Mouse (Mus musculus) stomach, postnatal 0 days (tissue): ENCODE results near the gene Pgm2l1. TPM values are rescaled to one million over a fixed set of nuclear protein-coding genes. Genes with fewer than 3 reads are reported as not detected.

Experiments used
- ATAC-seq: fragments of 200-750 bp; cut with Nextera tagmentation; 2 replicates; pipeline ENCODE4 v1.8.0; 2017; ENCODE audit not compliant: low FRiP score, low TSS enrichment
- DNase-seq: peaks from one replicate; pipeline ENCODE4 v3.0.0-alpha.2; 2016; ENCODE audit warnings: low spot score
- H3K27ac ChIP-seq: fragments of 300-500 bp; sonication (generic); replicated peaks from 2 replicates; pipeline ENCODE4 v1.5.1; 2014; ENCODE audit warnings: mild to moderate bottlenecking, control low read depth
- H3K27me3 ChIP-seq: fragments of 300-500 bp; sonication (generic); 2 replicates; pipeline ENCODE4 v1.6.1; 2014; ENCODE audit warnings: low read length; ENCODE audit not compliant: control insufficient read depth, insufficient read depth
- H3K36me3 ChIP-seq: fragments of 300-500 bp; sonication (generic); 2 replicates; pipeline ENCODE4 v1.6.1; 2014; ENCODE audit warnings: low read length, mixed read lengths; ENCODE audit not compliant: control insufficient read depth, insufficient read depth
- H3K4me1 ChIP-seq: fragments of 300-500 bp; sonication (generic); replicated peaks from 2 replicates; pipeline ENCODE4 v1.6.1; 2014; ENCODE audit warnings: antibody characterized with exemption; ENCODE audit not compliant: control insufficient read depth, insufficient read depth
- H3K4me2 ChIP-seq: fragments of 300-500 bp; sonication (generic); replicated peaks from 2 replicates; pipeline ENCODE4 v1.6.1; 2014; ENCODE audit warnings: low read depth, mild to moderate bottlenecking, control low read depth, moderate library complexity
- H3K4me3 ChIP-seq: fragments of 300-500 bp; sonication (generic); 2 replicates; pipeline ENCODE4 v1.5.1; 2014; ENCODE audit warnings: low read depth, low read length, control low read depth
- H3K9ac ChIP-seq: fragments of 300-500 bp; sonication (generic); 2 replicates; pipeline ENCODE4 v1.6.1; 2014; ENCODE audit warnings: mild to moderate bottlenecking, low read length, control low read depth, mixed read lengths
- H3K9me3 ChIP-seq: fragments of 300-500 bp; sonication (generic); 2 replicates; pipeline ENCODE4 v1.6.1; 2016; ENCODE audit warnings: low read length; ENCODE audit not compliant: control insufficient read depth
- CTCF ChIP-seq: IDR thresholded peaks from 2 replicates; pipeline ENCODE4 v1.5.1; 2016; ENCODE audit warnings: antibody characterized with exemption, low read depth, mild to moderate bottlenecking, moderate library complexity
- EP300 ChIP-seq: optimal IDR thresholded peaks from 2 replicates; pipeline ENCODE3; 2016; ENCODE audit warnings: antibody characterized with exemption
- WGBS: fragments of 180-500 bp; shearing (Covaris S2); extraction: QIAGEN DNeasy Blood & Tissue Kit; methylation state at CpG from one replicate; pipeline ENCODE4 v1.1.7; 2014; 5-methylcytosine and 5-hydroxymethylcytosine counted together
- polyA plus RNA-seq: library from polyadenylated mRNA; unstranded; fragments of >200 nt; fragmentation: Nextera tagmentation; extraction: Ambion mirVana; gene quantifications from 2 replicates; pipeline ENCODE4 v1.2.1, GENCODE M21; 2015

The Pgm2l1 gene
- polyA plus RNA-seq, 1 experiment from 2014 or later = 0.90 TPM

DNA sequence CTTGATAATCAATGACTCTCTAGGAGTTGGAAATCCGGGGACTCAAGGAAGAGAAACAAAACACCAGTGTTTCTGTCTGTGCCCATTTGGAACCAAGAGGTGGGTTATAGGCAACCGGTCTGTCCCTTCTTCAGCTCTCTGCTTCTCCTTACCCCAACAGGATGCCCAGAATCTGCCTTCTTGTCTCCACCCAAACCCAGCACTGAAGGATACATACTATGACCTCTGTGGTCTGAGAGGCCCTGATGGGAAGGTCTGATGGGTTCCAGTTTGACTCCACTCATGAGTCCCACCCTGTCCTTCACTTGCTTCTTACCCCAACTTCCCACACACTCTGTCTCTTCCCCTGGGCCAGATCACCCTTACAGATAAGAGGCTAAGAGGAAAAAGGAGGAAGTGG is 46.0 kb upstream of the Pgm2l1 start:
- DNase-seq (no peak), ATAC-seq (no peak)
- TF ChIP-seq EP300 = no peak
- TF ChIP-seq CTCF = no peak
- no peaks in the 10 kb centered on the region for H3K27me3 ChIP-seq
- no peaks in the 10 kb centered on the region for H3K36me3 ChIP-seq
- H3K27ac ChIP-seq = no peak overlapping the region
- H3K4me2 ChIP-seq = no peak overlapping the region
- H3K4me3 ChIP-seq = no peak overlapping the region
- 81% methylated on average over 2 of the region's 2 CpGs for WGBS
- H3K9me3 ChIP-seq = no peaks in the 10 kb centered on the region
- no peak overlapping the region for H3K9ac ChIP-seq
- peaks cover 2% of the 10 kb centered on the region; the same call in 1 of the 2 replicates for H3K4me1 ChIP-seq

DNA sequence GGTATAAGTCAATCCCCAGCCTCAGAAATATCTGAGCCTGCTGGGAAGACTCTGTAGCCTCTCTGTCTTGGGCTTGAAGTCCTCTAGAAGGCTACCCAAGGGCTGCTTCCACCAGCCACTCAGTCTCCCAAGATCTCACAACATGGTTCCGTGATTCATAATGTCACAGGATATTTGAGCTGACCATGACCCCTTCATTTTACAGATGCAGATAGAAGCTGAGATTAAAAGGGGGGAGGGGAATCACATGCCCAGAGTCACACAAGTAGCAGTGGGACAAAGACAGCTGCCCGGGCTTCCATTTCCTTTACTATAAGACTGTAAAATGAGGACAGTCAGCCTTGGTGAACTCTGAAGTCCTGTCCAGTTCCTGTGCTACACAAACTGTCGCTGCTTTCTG is 45.6 kb upstream of the Pgm2l1 start:
- WGBS = 73% methylated on average over 3 of the region's 3 CpGs
- Histone ChIP-seq H3K4me2 (no peak overlapping the region), H3K27me3 (no peaks in the 10 kb centered on the region), H3K36me3 (no peaks in the 10 kb centered on the region), H3K9ac (no peak overlapping the region), H3K9me3 (no peaks in the 10 kb centered on the region), H3K4me1 (peaks cover 2% of the 10 kb centered on the region; the same call in 1 of the 2 replicates), H3K27ac (no peak overlapping the region), H3K4me3 (no peak overlapping the region)
- no peak for ATAC-seq
- TF ChIP-seq EP300 (no peak), CTCF (no peak)
- no peak for DNase-seq

DNA sequence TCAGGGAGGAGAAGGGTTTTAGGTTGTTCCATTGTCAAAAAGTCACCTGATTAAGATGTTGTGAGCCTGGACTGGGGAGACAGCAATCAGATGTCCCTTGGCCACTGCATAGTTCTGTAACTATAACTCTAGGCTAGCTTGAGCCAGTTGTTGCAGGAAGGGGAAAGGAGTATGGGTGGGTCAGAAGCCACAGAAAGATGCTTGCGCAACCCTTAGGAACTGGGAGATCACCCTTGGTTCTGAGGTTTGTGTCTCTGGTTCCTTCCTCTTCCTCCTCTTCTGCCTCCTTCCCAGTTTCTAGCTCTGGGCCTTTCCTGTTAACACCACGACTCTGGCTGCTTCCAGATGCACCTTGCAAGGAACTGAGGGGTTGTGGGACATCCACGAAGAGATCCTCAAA is 44.8 kb upstream of the Pgm2l1 start:
- no peak for TF ChIP-seq CTCF
- no peak for TF ChIP-seq EP300
- H3K36me3 ChIP-seq = no peaks in the 10 kb centered on the region
- H3K4me1 ChIP-seq = peaks cover 2% of the 10 kb centered on the region; the same call in 1 of the 2 replicates
- no peak overlapping the region for H3K9ac ChIP-seq
- no peaks in the 10 kb centered on the region for H3K27me3 ChIP-seq
- no peak overlapping the region for H3K4me3 ChIP-seq
- 78% methylated on average over 3 of the region's 3 CpGs for WGBS
- no peaks in the 10 kb centered on the region for H3K9me3 ChIP-seq
- DNase-seq (no peak), ATAC-seq (no peak)
- no peak overlapping the region for H3K4me2 ChIP-seq
- H3K27ac ChIP-seq = no peak overlapping the region

DNA sequence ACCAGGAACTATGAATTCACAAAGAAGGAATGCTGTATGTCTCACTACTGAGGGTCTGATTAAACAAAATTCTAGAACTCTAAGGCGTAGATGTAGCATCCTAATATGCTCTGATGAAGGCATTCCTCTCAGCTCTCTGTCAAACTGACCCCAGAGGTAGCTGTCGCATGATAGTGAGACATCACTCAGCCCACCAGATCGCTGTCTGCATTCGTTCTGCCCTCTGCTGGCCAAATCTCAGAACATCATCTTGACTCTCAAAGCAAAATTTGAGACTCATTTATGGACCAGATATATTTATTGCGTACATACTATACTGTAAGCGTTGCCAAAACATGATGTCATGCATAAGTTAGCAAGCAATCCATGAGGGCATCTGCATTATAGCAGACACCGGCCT is 39.6 kb upstream of the Pgm2l1 start:
- Histone ChIP-seq H3K36me3 (no peaks in the 10 kb centered on the region), H3K9me3 (no peaks in the 10 kb centered on the region), H3K4me1 (no peaks in the 10 kb centered on the region), H3K27me3 (no peaks in the 10 kb centered on the region), H3K4me2 (no peak overlapping the region), H3K4me3 (no peak overlapping the region), H3K27ac (no peak overlapping the region), H3K9ac (no peak overlapping the region)
- WGBS = 19% methylated on average over 7 of the region's 7 CpGs
- TF ChIP-seq EP300 (no peak), CTCF (peak; percentile 88)
- peak; percentile 34 for DNase-seq
- ATAC-seq = no peak

DNA sequence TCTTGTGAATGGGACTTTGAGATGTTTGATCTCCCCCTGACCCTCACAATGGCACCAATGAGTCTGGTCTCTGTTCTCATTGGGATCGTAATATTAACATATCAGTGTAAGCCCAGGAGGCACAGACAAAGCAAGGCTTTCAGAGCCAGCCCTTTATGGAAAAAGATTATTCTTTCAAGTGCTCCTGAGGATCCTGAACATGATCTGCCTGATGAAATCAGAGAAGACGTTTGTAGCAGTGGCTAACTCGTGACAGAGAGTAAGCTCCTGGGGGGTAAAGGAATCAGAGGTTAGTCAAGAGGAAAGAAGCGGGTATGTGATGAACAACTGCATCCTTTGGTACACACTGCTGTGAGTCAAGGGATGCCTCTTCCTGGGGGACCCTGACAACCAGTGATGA is 37.0 kb upstream of the Pgm2l1 start:
- WGBS = 55% methylated on average over 4 of the region's 4 CpGs
- no peaks in the 10 kb centered on the region for H3K4me1 ChIP-seq
- no peak overlapping the region for H3K4me3 ChIP-seq
- H3K36me3 ChIP-seq = no peaks in the 10 kb centered on the region
- DNase-seq (no peak), ATAC-seq (no peak)
- H3K9ac ChIP-seq = no peak overlapping the region
- H3K27me3 ChIP-seq = no peaks in the 10 kb centered on the region
- no peak for TF ChIP-seq EP300
- TF ChIP-seq CTCF = no peak
- H3K9me3 ChIP-seq = no peaks in the 10 kb centered on the region
- no peak overlapping the region for H3K27ac ChIP-seq
- no peak overlapping the region for H3K4me2 ChIP-seq

DNA sequence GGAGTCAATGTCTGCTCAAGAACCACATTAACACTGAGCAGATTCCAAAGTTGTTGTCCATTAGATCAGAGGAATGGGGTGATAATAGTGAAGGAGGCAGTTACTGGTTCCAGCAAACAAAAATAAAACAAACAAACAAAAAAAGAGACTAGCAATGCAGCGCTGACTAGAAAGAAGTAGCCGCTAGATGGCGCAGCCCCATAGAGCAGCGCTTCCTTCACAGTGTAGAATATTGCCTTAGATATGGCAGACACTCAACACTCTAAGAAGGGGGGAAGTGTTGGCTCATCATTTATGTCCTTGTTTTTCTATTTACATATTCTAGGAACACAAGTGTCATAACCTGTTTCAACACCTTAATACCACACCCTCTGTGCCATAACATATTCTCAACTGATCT is 36.4 kb upstream of the Pgm2l1 start:
- WGBS = 3% methylated on average over 4 of the region's 4 CpGs
- H3K9me3 ChIP-seq = no peaks in the 10 kb centered on the region
- no peak overlapping the region for H3K9ac ChIP-seq
- ATAC-seq = no peak
- no peaks in the 10 kb centered on the region for H3K4me1 ChIP-seq
- H3K4me3 ChIP-seq = no peak overlapping the region
- no peaks in the 10 kb centered on the region for H3K27me3 ChIP-seq
- no peaks in the 10 kb centered on the region for H3K36me3 ChIP-seq
- peak; percentile 65 for DNase-seq
- H3K4me2 ChIP-seq = no peak overlapping the region
- no peak for TF ChIP-seq EP300
- TF ChIP-seq CTCF = peak; percentile 88
- no peak overlapping the region for H3K27ac ChIP-seq
